Mouse (Mus musculus): ENCODE measurements around the gene Smarcd3. TPM values are rescaled to one million over a fixed set of nuclear protein-coding genes. Genes with fewer than 3 reads are reported as not detected.

The Smarcd3 gene
- polyA plus RNA-seq, 1 experiment from 2014 or later = 1.3 TPM

DNA sequence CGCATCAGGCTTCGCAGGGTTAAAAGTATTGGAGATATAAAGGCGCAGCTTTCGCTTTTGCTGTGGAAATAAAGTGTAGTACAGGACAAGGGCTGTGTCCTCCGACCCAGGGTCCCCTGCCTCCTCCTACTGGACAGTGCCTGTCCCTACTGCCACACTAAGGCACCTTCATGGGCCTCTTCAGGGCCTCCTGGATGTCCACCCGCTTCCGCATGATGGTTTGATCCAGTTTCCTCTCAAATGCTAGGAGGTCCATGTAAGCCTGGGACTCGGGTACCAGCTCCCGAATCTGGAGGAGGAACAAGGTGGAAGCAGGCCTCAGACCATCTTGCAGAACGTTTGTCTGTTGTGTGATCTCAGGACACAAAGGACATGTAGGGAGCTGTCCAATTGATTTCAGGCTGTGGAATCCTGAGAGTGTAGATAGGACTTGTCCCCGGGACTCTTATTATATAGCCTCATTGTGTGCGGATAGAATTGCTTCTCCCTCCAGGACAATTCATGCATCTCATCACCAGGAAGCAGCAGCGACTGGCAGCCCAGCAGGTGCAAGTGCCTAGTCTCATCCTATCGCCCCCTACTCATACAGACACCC, 28.3 kb downstream of the Smarcd3 start:
- Histone ChIP-seq H3K4me1 (replicated peaks) (peaks cover 35% of the 10 kb centered on the region), H3K4me3 (replicated peaks) (no peak overlapping the region), H3K4me2 (no peak overlapping the region), H3K36me3 (replicated peaks) (no peaks in the 10 kb centered on the region), H3K27ac (replicated peaks) (no peak overlapping the region), H3K9me3 (replicated peaks) (no peaks in the 10 kb centered on the region), H3K9ac (no peak overlapping the region), H3K27me3 (peaks cover 80% of the 10 kb centered on the region)
- ATAC-seq (ENCODE audit: insufficient read depth) = no peak
- 62% methylated on average over 14 of the region's 14 CpGs for WGBS (ENCODE audit: insufficient replicate concordance)

GRCm38 (mm10) chr5:24595261-24595660, 28.9 kb downstream of the Smarcd3 start:
- WGBS (ENCODE audit: insufficient replicate concordance) = 63% methylated on average over 5 of the region's 5 CpGs
- Histone ChIP-seq H3K4me1 (replicated peaks) (peaks cover 39% of the 10 kb centered on the region), H3K4me3 (replicated peaks) (no peak overlapping the region), H3K27ac (replicated peaks) (no peak overlapping the region), H3K36me3 (replicated peaks) (no peaks in the 10 kb centered on the region), H3K4me2 (no peak overlapping the region), H3K9ac (no peak overlapping the region), H3K9me3 (replicated peaks) (no peaks in the 10 kb centered on the region), H3K27me3 (peaks cover 77% of the 10 kb centered on the region)
- no peak for ATAC-seq (ENCODE audit: insufficient read depth)

- Histone ChIP-seq H3K27ac (replicated peaks) (no peak overlapping the region), H3K4me3 (replicated peaks) (no peak overlapping the region), H3K9me3 (replicated peaks) (no peaks in the 10 kb centered on the region), H3K36me3 (replicated peaks) (peaks cover 6% of the 10 kb centered on the region; the same call in 1 of the 2 replicates), H3K4me2 (no peak overlapping the region), H3K4me1 (replicated peaks) (peaks cover 40% of the 10 kb centered on the region), H3K9ac (no peak overlapping the region), H3K27me3 (peaks cover 68% of the 10 kb centered on the region)
- 73% methylated on average over 5 of the region's 5 CpGs for WGBS (ENCODE audit: insufficient replicate concordance)
- ATAC-seq (ENCODE audit: insufficient read depth) = no peak
These were observed 29.9 kb downstream of the Smarcd3 start for GRCm38 (mm10) chr5:24594346-24594745.

GRCm38 (mm10) chr5:24593928-24594327, 30.3 kb downstream of the Smarcd3 start:
- Histone ChIP-seq H3K36me3 (replicated peaks) (peaks cover 10% of the 10 kb centered on the region; the same call in 1 of the 2 replicates), H3K4me1 (replicated peaks) (peaks cover 42% of the 10 kb centered on the region), H3K27ac (replicated peaks) (no peak overlapping the region), H3K27me3 (peaks cover 64% of the 10 kb centered on the region), H3K9ac (no peak overlapping the region), H3K4me2 (no peak overlapping the region), H3K4me3 (replicated peaks) (no peak overlapping the region), H3K9me3 (replicated peaks) (no peaks in the 10 kb centered on the region)
- no peak for ATAC-seq (ENCODE audit: insufficient read depth)
- WGBS (ENCODE audit: insufficient replicate concordance) = 68% methylated on average over 10 of the region's 10 CpGs

DNA sequence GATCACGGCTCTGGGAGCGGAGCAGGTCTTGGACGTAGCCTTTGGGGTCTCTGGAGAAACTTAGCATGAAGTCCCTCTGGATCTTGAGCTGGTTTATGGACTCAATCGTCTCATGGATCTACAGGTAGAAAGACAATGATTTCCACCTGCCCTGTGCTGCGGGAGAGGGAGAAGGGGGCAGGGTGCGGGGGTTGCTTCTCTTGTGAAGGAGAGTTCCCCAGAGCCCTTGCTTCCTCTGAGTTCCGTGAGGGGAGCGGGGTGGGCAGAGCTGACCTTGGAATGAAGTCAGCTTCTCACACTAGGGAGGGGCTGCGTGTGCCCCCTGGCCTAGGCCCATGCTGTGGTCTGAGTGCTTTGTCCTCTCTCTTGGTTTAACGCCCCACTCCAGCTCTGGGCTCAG, 31.0 kb downstream of the Smarcd3 start:
- no peak overlapping the region for H3K4me2 ChIP-seq
- peaks cover 17% of the 10 kb centered on the region for H3K36me3 ChIP-seq (replicated peaks)
- H3K9me3 ChIP-seq (replicated peaks) = no peaks in the 10 kb centered on the region
- H3K4me1 ChIP-seq (replicated peaks) = peaks cover 42% of the 10 kb centered on the region
- WGBS (ENCODE audit: insufficient replicate concordance) = 67% methylated on average over 10 of the region's 10 CpGs
- peaks cover 57% of the 10 kb centered on the region for H3K27me3 ChIP-seq
- H3K9ac ChIP-seq = no peak overlapping the region
- H3K27ac ChIP-seq (replicated peaks) = no peak overlapping the region
- ATAC-seq (ENCODE audit: insufficient read depth) = no peak
- no peak overlapping the region for H3K4me3 ChIP-seq (replicated peaks)

GRCm38 (mm10) chr5:24592471-24593160, 31.6 kb downstream of the Smarcd3 start:
- peaks cover 46% of the 10 kb centered on the region for H3K4me1 ChIP-seq (replicated peaks)
- H3K27ac ChIP-seq (replicated peaks) = no peak overlapping the region
- 31% methylated on average over 21 of the region's 21 CpGs for WGBS (ENCODE audit: insufficient replicate concordance)
- peaks cover 51% of the 10 kb centered on the region for H3K27me3 ChIP-seq
- peaks cover 19% of the 10 kb centered on the region for H3K36me3 ChIP-seq (replicated peaks)
- ATAC-seq (ENCODE audit: insufficient read depth) = 0 out of 2 replicates have a peak, but pooled peaks have one; percentile 13
- H3K4me3 ChIP-seq (replicated peaks) = no peak overlapping the region
- no peak overlapping the region for H3K9ac ChIP-seq
- H3K4me2 ChIP-seq = peak overlapping the region; percentile 57
- no peaks in the 10 kb centered on the region for H3K9me3 ChIP-seq (replicated peaks)

DNA sequence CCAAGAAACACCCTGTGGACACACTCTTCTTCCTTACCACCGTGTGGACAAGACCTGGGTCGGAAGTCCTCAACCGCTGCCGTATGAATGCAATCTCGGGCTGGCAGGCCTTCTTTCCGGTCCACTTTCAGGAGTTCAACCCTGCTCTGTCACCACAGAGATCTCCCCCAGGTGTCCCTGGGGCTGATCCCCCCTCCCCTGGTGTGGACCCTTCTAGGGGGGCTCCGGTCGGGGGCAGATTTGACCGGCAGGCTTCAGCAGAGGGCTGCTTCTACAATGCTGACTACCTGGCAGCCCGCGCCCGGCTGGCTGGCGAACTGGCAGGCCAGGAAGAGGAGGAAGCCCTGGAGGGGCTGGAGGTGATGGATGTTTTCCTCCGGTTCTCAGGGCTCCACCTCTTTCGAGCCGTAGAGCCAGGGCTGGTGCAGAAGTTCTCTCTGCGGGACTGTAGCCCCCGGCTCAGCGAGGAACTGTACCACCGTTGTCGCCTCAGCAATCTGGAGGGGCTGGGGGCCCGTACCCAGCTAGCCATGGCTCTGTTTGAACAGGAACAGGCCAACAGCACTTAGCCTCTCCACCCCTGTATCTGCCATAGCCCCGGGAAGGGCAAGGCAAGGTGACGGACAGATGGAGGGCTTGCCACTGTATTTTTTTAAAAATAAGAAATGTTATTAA, 32.3 kb downstream of the Smarcd3 start:
- 0 out of 2 replicates have a peak overlapping the region, but pooled peaks have one; percentile 6 for H3K9ac ChIP-seq
- H3K4me1 ChIP-seq (replicated peaks) = peaks cover 49% of the 10 kb centered on the region
- 15% methylated on average over 24 of the region's 24 CpGs for WGBS (ENCODE audit: insufficient replicate concordance)
- peaks cover 19% of the 10 kb centered on the region for H3K36me3 ChIP-seq (replicated peaks)
- peaks cover 47% of the 10 kb centered on the region for H3K27me3 ChIP-seq
- peak overlapping the region; percentile 30 for H3K4me3 ChIP-seq (replicated peaks)
- H3K9me3 ChIP-seq (replicated peaks) = no peaks in the 10 kb centered on the region
- no peak overlapping the region for H3K27ac ChIP-seq (replicated peaks)
- H3K4me2 ChIP-seq = peak overlapping the region; percentile 57
- ATAC-seq (ENCODE audit: insufficient read depth) = no peak

- peaks cover 42% of the 10 kb centered on the region for H3K27me3 ChIP-seq
- peak overlapping the region; percentile 30 for H3K4me3 ChIP-seq (replicated peaks)
- H3K4me1 ChIP-seq (replicated peaks) = peaks cover 47% of the 10 kb centered on the region
- no peaks in the 10 kb centered on the region for H3K9me3 ChIP-seq (replicated peaks)
- no peak overlapping the region for H3K27ac ChIP-seq (replicated peaks)
- 10% methylated on average over 23 of the region's 23 CpGs for WGBS (ENCODE audit: insufficient replicate concordance)
- peak overlapping the region; percentile 57 for H3K4me2 ChIP-seq
- H3K9ac ChIP-seq = 0 out of 2 replicates have a peak overlapping the region, but pooled peaks have one; percentile 6
- peaks cover 19% of the 10 kb centered on the region for H3K36me3 ChIP-seq (replicated peaks)
- ATAC-seq (ENCODE audit: insufficient read depth) = no peak
These were observed 32.9 kb downstream of the Smarcd3 start for GRCm38 (mm10) chr5:24591268-24591721.

GRCm38 (mm10) chr5:24589511-24590500, 34.4 kb downstream of the Smarcd3 start:
- Histone ChIP-seq H3K36me3 (replicated peaks) (peaks cover 19% of the 10 kb centered on the region), H3K4me1 (replicated peaks) (peaks cover 56% of the 10 kb centered on the region), H3K27me3 (peaks cover 37% of the 10 kb centered on the region), H3K4me3 (replicated peaks) (no peak overlapping the region), H3K27ac (replicated peaks) (no peak overlapping the region), H3K4me2 (no peak overlapping the region), H3K9ac (no peak overlapping the region), H3K9me3 (replicated peaks) (no peaks in the 10 kb centered on the region)
- WGBS (ENCODE audit: insufficient replicate concordance) = 86% methylated on average over 20 of the region's 20 CpGs
- no peak for ATAC-seq (ENCODE audit: insufficient read depth)

DNA sequence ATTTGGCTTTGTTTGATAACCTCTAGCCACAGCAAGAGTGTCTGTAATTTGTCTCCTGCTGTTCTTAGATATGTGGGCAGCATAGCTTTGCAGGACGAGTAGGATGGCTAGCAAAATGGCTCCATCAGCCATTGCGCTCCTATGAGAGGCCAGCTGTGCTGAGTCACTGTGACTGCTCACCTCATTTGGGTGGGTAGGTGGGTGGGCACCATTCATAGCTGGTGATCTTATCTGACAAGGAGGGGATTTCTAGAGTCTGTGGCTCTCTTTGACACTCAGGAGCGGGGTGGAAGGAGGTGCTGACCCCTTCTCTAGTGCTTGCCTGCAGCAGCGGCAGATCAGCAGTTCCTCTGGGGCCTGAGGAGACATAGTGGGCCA, 37.0 kb downstream of the Smarcd3 start:
- Histone ChIP-seq H3K27ac (replicated peaks) (peak overlapping the region; percentile 69), H3K27me3 (peaks cover 21% of the 10 kb centered on the region), H3K4me1 (replicated peaks) (peaks cover 49% of the 10 kb centered on the region), H3K9ac (peak overlapping the region; percentile 71), H3K4me3 (replicated peaks) (peak overlapping the region; percentile 81), H3K9me3 (replicated peaks) (no peaks in the 10 kb centered on the region), H3K4me2 (peak overlapping the region; percentile 77), H3K36me3 (replicated peaks) (peaks cover 19% of the 10 kb centered on the region)
- ATAC-seq (ENCODE audit: insufficient read depth) = peak; percentile 58
- WGBS (ENCODE audit: insufficient replicate concordance) = 9% methylated on average over 4 of the region's 4 CpGs
